Mouse (Mus musculus): Measurements from ENCODE around the gene Hnrnpab.
"Not testable (repeated sequence)": the region's sequence is repeated elsewhere in the genome, so short reads cannot be mapped to it uniquely, and the experiment has no call there.

The Hnrnpab gene

GRCm38 (mm10) chr11:51635127-51635524, 28.5 kb upstream of the Hnrnpab start:
- no peak for DNase-seq (ENCODE audit: low spot score in 2 of 2)

GRCm38 (mm10) chr11:51633721-51634120, 27.1 kb upstream of the Hnrnpab start:
- DNase-seq (ENCODE audit: low spot score in 2 of 2): no peak

GRCm38 (mm10) chr11:51633200-51633599, 26.6 kb upstream of the Hnrnpab start:
- not testable (repeated sequence) for DNase-seq (ENCODE audit: low spot score in 2 of 2)

- DNase-seq (ENCODE audit: low spot score in 2 of 2): no peak
Observed at GRCm38 (mm10) chr11:51632130-51632753, 25.6 kb upstream of the Hnrnpab start.

GRCm38 (mm10) chr11:51629651-51630314, 23.1 kb upstream of the Hnrnpab start:
- no peak for DNase-seq (ENCODE audit: low spot score in 2 of 2)

GRCm38 (mm10) chr11:51627907-51628306, 21.3 kb upstream of the Hnrnpab start:
- no peak for DNase-seq (ENCODE audit: low spot score in 2 of 2)

GRCm38 (mm10) chr11:51627425-51627824, 20.8 kb upstream of the Hnrnpab start:
- DNase-seq (ENCODE audit: low spot score in 2 of 2): no peak

GRCm38 (mm10) chr11:51625187-51625820, 18.7 kb upstream of the Hnrnpab start:
- DNase-seq (ENCODE audit: low spot score in 2 of 2): no peak

- peak in 1 of 2 experiments; percentile 32 for DNase-seq (ENCODE audit: low spot score in 2 of 2)
Observed at GRCm38 (mm10) chr11:51622971-51623491, 16.4 kb upstream of the Hnrnpab start.

- no peak for DNase-seq (ENCODE audit: low spot score in 2 of 2)
Observed at GRCm38 (mm10) chr11:51621776-51622175, 15.1 kb upstream of the Hnrnpab start.

GRCm38 (mm10) chr11:51620084-51620483, 13.4 kb upstream of the Hnrnpab start:
- no peak for DNase-seq (ENCODE audit: low spot score in 2 of 2)

GRCm38 (mm10) chr11:51619409-51620060, 12.9 kb upstream of the Hnrnpab start, which contains the start of gene Nhp2:
Gene Nhp2, plus strand, starts transcription at chr11:51619735.
- peak; percentile 93 to 94 for DNase-seq (ENCODE audit: low spot score in 2 of 2)

- no peak for DNase-seq (ENCODE audit: low spot score in 2 of 2)
Observed at GRCm38 (mm10) chr11:51618894-51619408, 12.3 kb upstream of the Hnrnpab start.

GRCm38 (mm10) chr11:51617693-51618092, 11.0 kb upstream of the Hnrnpab start:
- peak; percentile 53 to 67 for DNase-seq (ENCODE audit: low spot score in 2 of 2)

GRCm38 (mm10) chr11:51616113-51616512, 9.5 kb upstream of the Hnrnpab start:
- DNase-seq (ENCODE audit: low spot score in 2 of 2): not testable (repeated sequence)

- DNase-seq (ENCODE audit: low spot score in 2 of 2): peak; percentile 72 to 82
Observed at GRCm38 (mm10) chr11:51615601-51616000, 9.0 kb upstream of the Hnrnpab start.

GRCm38 (mm10) chr11:51615129-51615528, 8.5 kb upstream of the Hnrnpab start:
- peak; percentile 32 to 43 for DNase-seq (ENCODE audit: low spot score in 2 of 2)

- DNase-seq (ENCODE audit: low spot score in 2 of 2): no peak
Observed at GRCm38 (mm10) chr11:51614256-51614655, 7.6 kb upstream of the Hnrnpab start.

- DNase-seq (ENCODE audit: low spot score in 2 of 2): not testable (repeated sequence)
Observed at GRCm38 (mm10) chr11:51609940-51610339, 3.3 kb upstream of the Hnrnpab start.

- no peak for DNase-seq (ENCODE audit: low spot score in 2 of 2)
Observed at GRCm38 (mm10) chr11:51609266-51609909, 2.7 kb upstream of the Hnrnpab start.

- DNase-seq (ENCODE audit: low spot score in 2 of 2): no peak
Observed at GRCm38 (mm10) chr11:51607096-51607738, 570 bp upstream of the Hnrnpab start.
